Mouse (Mus musculus) adrenal gland, postnatal 14 days (tissue): Measurements from ENCODE around the gene Tas1r3. TPM values are rescaled to one million over a fixed set of nuclear protein-coding genes. Genes with fewer than 3 reads are reported as not detected.

Experiments
- DNase-seq: peaks from one replicate; pipeline ENCODE4 v3.0.0; 2021; ENCODE audit warnings: mixed read lengths
- long read RNA-seq, 2 experiments: library from polyadenylated mRNA; stranded (forward); transcript quantifications; one replicate each; pipeline ENCODE4 v2.0.0; 2021
- total RNA-seq: library from RNA; stranded (reverse); gene quantifications from 2 replicates; pipeline ENCODE4 v1.2.3, GENCODE M21; 2021

The Tas1r3 gene
- 0.19 and 0.56 TPM in 2 replicates for total RNA-seq
- long read RNA-seq, experiment 1 = 0 reads
- long read RNA-seq, experiment 2 = 0 reads

GRCm38 (mm10) chr4:155863001-155863400 is at the start of gene Tas1r3:
Gene Tas1r3 (minus strand): TSS chr4:155863362.
- DNase-seq = no peak

GRCm38 (mm10) chr4:155908751-155909150 is 45.6 kb upstream of the Tas1r3 start:
- DNase-seq = no peak

- DNase-seq = no peak
Measured at GRCm38 (mm10) chr4:155908281-155908680, 45.1 kb upstream of the Tas1r3 start.

GRCm38 (mm10) chr4:155907003-155907402 is 43.8 kb upstream of the Tas1r3 start:
- peak; percentile 18 for DNase-seq

- DNase-seq = no peak
Measured at GRCm38 (mm10) chr4:155906125-155906524, 43.0 kb upstream of the Tas1r3 start.

- no peak for DNase-seq
Measured at GRCm38 (mm10) chr4:155905634-155906033, 42.5 kb upstream of the Tas1r3 start.

GRCm38 (mm10) chr4:155904318-155905102 is 41.3 kb upstream of the Tas1r3 start:
- DNase-seq = peak; percentile 58

GRCm38 (mm10) chr4:155903246-155903645 is 40.1 kb upstream of the Tas1r3 start:
- peak; percentile 1 for DNase-seq

- peak; percentile 54 for DNase-seq
Measured at GRCm38 (mm10) chr4:155901205-155901604, 38.0 kb upstream of the Tas1r3 start.

GRCm38 (mm10) chr4:155899355-155899754 is 36.2 kb upstream of the Tas1r3 start:
- DNase-seq = no peak

- DNase-seq = no peak
Measured at GRCm38 (mm10) chr4:155898318-155898717, 35.2 kb upstream of the Tas1r3 start.

GRCm38 (mm10) chr4:155896461-155896860 is 33.3 kb upstream of the Tas1r3 start:
- no peak for DNase-seq

GRCm38 (mm10) chr4:155895826-155896225 is 32.7 kb upstream of the Tas1r3 start:
- no peak for DNase-seq

- peak; percentile 77 for DNase-seq
Measured at GRCm38 (mm10) chr4:155895216-155895615, 32.1 kb upstream of the Tas1r3 start.

GRCm38 (mm10) chr4:155894311-155894881 is 31.2 kb upstream of the Tas1r3 start:
- DNase-seq = peak; percentile 82

GRCm38 (mm10) chr4:155893212-155893690 is 30.1 kb upstream of the Tas1r3 start:
- DNase-seq = no peak

GRCm38 (mm10) chr4:155892438-155893211 is 29.5 kb upstream of the Tas1r3 start:
- DNase-seq = peak; percentile 79

GRCm38 (mm10) chr4:155892017-155892416 is 28.9 kb upstream of the Tas1r3 start:
- DNase-seq = peak; percentile 93

GRCm38 (mm10) chr4:155891551-155892001 is 28.4 kb upstream of the Tas1r3 start, which contains the start of the genes Pusl1 and Acap3:
Gene Pusl1 (minus strand): TSS chr4:155891781.
Gene Acap3 (plus strand): TSS chr4:155891822.
- peak; percentile 98 for DNase-seq

GRCm38 (mm10) chr4:155891011-155891471 is 27.9 kb upstream of the Tas1r3 start:
- DNase-seq = no peak

GRCm38 (mm10) chr4:155889316-155889715 is 26.2 kb upstream of the Tas1r3 start:
- DNase-seq = no peak

GRCm38 (mm10) chr4:155888181-155888580 is 25.0 kb upstream of the Tas1r3 start:
- DNase-seq = no peak
